Comparison of ENCODE assay signal across 8 mouse cellular contexts in the genomic region with DNA sequence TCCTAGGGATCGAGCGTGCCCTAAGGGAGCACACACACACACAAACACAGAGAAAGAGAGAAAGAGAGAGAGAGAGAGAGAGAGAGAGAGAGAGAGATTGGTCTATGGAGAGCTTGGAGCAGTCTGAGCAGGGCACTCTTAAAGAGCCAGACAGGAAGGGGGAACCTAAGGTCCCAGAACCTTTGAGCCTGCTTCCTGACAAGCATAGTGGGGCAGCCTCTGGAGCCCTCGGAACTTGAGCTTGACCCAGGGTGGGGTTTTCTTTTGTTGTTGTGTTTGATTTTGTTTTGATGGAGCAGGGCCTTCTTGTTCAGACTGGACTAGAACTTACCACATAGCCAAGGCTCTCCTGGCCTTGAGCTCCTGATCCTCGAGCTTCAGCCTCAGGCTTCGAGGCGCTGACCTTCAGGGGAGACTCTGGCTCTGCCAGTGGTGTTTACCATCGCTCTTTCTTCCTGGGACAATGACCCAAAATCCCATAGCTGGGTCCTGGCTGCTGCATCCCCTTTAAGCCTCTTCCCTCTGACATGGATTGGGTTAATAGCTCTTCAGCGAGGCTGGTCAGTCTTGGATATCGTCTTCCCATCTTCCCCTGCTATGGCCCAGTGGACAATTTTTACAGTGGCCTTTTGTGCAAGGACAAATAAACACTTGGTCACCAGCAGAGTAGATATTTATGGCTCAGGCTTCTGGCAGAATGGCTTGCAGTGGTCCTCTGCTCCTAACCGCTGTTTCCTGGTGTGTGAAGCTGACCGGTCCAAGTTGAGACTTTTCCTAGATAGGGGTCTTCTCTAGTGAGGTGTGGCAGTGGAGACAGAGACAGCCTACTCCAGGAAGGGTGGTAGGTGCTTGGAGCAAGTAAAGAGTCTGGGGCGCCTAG.
DNase-seq lines count a peak whose midpoint lies in the region; ATAC-seq and TF ChIP-seq lines count a peak whose summit lies in the region.

No protein-coding gene starts in this region.

- no peak overlapping the region for H3K4me3 ChIP-seq in heart, adult 2 months
- no peak overlapping the region for H3K4me3 ChIP-seq in midbrain, embryonic 10.5 days
- no peak overlapping the region for H3K4me3 ChIP-seq in midbrain, embryonic 16.5 days (ENCODE audit: low read depth, low read length)
- no peak overlapping the region for H3K4me3 ChIP-seq in kidney, embryonic 15.5 days (replicated peaks)
- no peak overlapping the region for H3K4me3 ChIP-seq in stomach, embryonic 14.5 days (ENCODE audit: low read depth, low read length)

- H3K9me3 ChIP-seq in midbrain, embryonic 10.5 days (replicated peaks) = no peaks in the 10 kb centered on the region
- no peaks in the 10 kb centered on the region for H3K9me3 ChIP-seq in midbrain, embryonic 16.5 days (replicated peaks; ENCODE audit: control insufficient read depth, low read length, poor library complexity, severe bottlenecking)
- H3K9me3 ChIP-seq in kidney, embryonic 15.5 days (replicated peaks) = no peaks in the 10 kb centered on the region
- no peaks in the 10 kb centered on the region for H3K9me3 ChIP-seq in stomach, embryonic 14.5 days (ENCODE audit: control insufficient read depth, low read depth, low read length)

- no peak for TF ChIP-seq POLR2A in heart, adult 2 months (IDR thresholded peaks at IDR 0.05; ENCODE audit: insufficient read depth, low read depth, low read length)

- peaks cover 53% of the 10 kb centered on the region for H3K4me1 ChIP-seq in heart, adult 2 months (ENCODE audit: control insufficient read depth, insufficient read depth, low read length)
- H3K4me1 ChIP-seq in midbrain, embryonic 10.5 days = peaks cover 84% of the 10 kb centered on the region
- H3K4me1 ChIP-seq in midbrain, embryonic 16.5 days (ENCODE audit: control insufficient read depth, insufficient read depth, low read length) = peaks cover 14% of the 10 kb centered on the region; the same call in 1 of the 2 replicates
- H3K4me1 ChIP-seq in kidney, embryonic 15.5 days = peaks cover 100% of the 10 kb centered on the region
- peaks cover 79% of the 10 kb centered on the region for H3K4me1 ChIP-seq in stomach, embryonic 14.5 days (ENCODE audit: control insufficient read depth, insufficient read depth, low read length)

- intact Hi-C loops in heart, adult 2 months (cut with DNase I) = loop anchor here (1.0 to 2.0 kb wide), 2 partner anchors 25 to 49 kb away; no protein-coding TSS in a partner anchor
- intact Hi-C loops in heart, postnatal 14 days (cut with DNase I) = loop anchor here (2.0 kb wide), 1 partner anchor 53 kb away; no protein-coding TSS in a partner anchor

- peak overlapping the region; percentile 97 for H3K27ac ChIP-seq in heart, adult 2 months
- H3K27ac ChIP-seq in midbrain, embryonic 10.5 days (replicated peaks) = peak overlapping the region; percentile 24
- H3K27ac ChIP-seq in midbrain, embryonic 16.5 days (ENCODE audit: low read length) = no peak overlapping the region
- peak overlapping the region; percentile 98 for H3K27ac ChIP-seq in kidney, embryonic 15.5 days
- H3K27ac ChIP-seq in stomach, embryonic 14.5 days (ENCODE audit: low read length) = peak overlapping the region; percentile 88

- H3K36me3 ChIP-seq in heart, adult 2 months (ENCODE audit: control insufficient read depth, insufficient read depth, low read length) = no peaks in the 10 kb centered on the region
- no peaks in the 10 kb centered on the region for H3K36me3 ChIP-seq in midbrain, embryonic 10.5 days
- no peaks in the 10 kb centered on the region for H3K36me3 ChIP-seq in midbrain, embryonic 16.5 days (ENCODE audit: control insufficient read depth, insufficient read depth, low read length)
- no peaks in the 10 kb centered on the region for H3K36me3 ChIP-seq in kidney, embryonic 15.5 days
- H3K36me3 ChIP-seq in stomach, embryonic 14.5 days (ENCODE audit: control insufficient read depth, insufficient read depth, low read length) = no peaks in the 10 kb centered on the region

- TF ChIP-seq CTCF in heart, adult 2 months (IDR thresholded peaks at IDR 0.05) = no peak

- no peaks in the 10 kb centered on the region for H3K79me2 ChIP-seq in heart, adult 2 months (replicated peaks; ENCODE audit: control insufficient read depth, insufficient read depth, low read length)

- no peak overlapping the region for H3K9ac ChIP-seq in heart, adult 2 months (ENCODE audit: low read depth, low read length)
- no peak overlapping the region for H3K9ac ChIP-seq in midbrain, embryonic 16.5 days (ENCODE audit: low read depth, low read length)
- H3K9ac ChIP-seq in kidney, embryonic 15.5 days = no peak overlapping the region
- no peak overlapping the region for H3K9ac ChIP-seq in stomach, embryonic 14.5 days (replicated peaks; ENCODE audit: low read depth, low read length)

- no peak for ATAC-seq in midbrain, embryonic 16.5 days
- ATAC-seq in kidney, embryonic 15.5 days (replicated peaks; ENCODE audit: low FRiP score) = peak; percentile 26; the same call in 1 of the 2 replicates
- ATAC-seq in stomach, embryonic 14.5 days (ENCODE audit: insufficient number of reproducible peaks, insufficient read depth, low FRiP score, low read depth) = no peak

- WGBS in heart, adult 2 months = 56% methylated on average over 10 of the region's 12 CpGs
- 64% methylated on average over 12 of the region's 12 CpGs for WGBS in midbrain, embryonic 10.5 days
- WGBS in midbrain, embryonic 16.5 days = 67% methylated on average over 12 of the region's 12 CpGs
- 40% methylated on average over 11 of the region's 12 CpGs for WGBS in kidney, embryonic 15.5 days
- WGBS in stomach, embryonic 14.5 days = 47% methylated on average over 12 of the region's 12 CpGs

- TF ChIP-seq EP300 in heart, adult 2 months (IDR thresholded peaks at IDR 0.05; ENCODE audit: insufficient read depth, low read depth, low read length) = 0 out of 2 replicates have a peak, but pooled peaks have one; percentile 21

- no peaks in the 10 kb centered on the region for H3K27me3 ChIP-seq in heart, adult 2 months (ENCODE audit: control insufficient read depth, insufficient read depth, low read length)
- peaks cover 12% of the 10 kb centered on the region for H3K27me3 ChIP-seq in midbrain, embryonic 10.5 days (ENCODE audit: low read depth, poor library complexity, severe bottlenecking)
- H3K27me3 ChIP-seq in midbrain, embryonic 16.5 days (ENCODE audit: control insufficient read depth, insufficient read depth, low read depth, low read length) = no peaks in the 10 kb centered on the region
- H3K27me3 ChIP-seq in kidney, embryonic 15.5 days = no peaks in the 10 kb centered on the region
- no peaks in the 10 kb centered on the region for H3K27me3 ChIP-seq in stomach, embryonic 14.5 days (ENCODE audit: control insufficient read depth, insufficient read depth, low read length)

- no peak overlapping the region for H3K4me2 ChIP-seq in midbrain, embryonic 16.5 days (ENCODE audit: low read length)
- H3K4me2 ChIP-seq in kidney, embryonic 15.5 days = no peak overlapping the region
- H3K4me2 ChIP-seq in stomach, embryonic 14.5 days (replicated peaks; ENCODE audit: low read depth, low read length) = no peak overlapping the region

- DNase-seq in heart, adult 2 months = peak; percentile 24 to 45
- DNase-seq in heart, postnatal 14 days = no peak
- no peak for DNase-seq in midbrain, embryonic 10.5 days (ENCODE audit: low spot score)
- DNase-seq in cerebellum, postnatal 36 days = no peak
- DNase-seq in adrenal gland, postnatal 10 days = no peak

Comparison
In these comparisons a context has a peak if more than half of its experiments do, and no peak if none do; other contexts are left out.
1. DNase-seq: peak in heart, adult 2 months (2 of 2); none in heart, postnatal 14 days (0 of 2), midbrain, embryonic 10.5 days (single experiment), cerebellum, postnatal 36 days (0 of 2) and adrenal gland, postnatal 10 days (single experiment).